Mouse (Mus musculus) hindbrain, embryonic 11.5 days (tissue): ENCODE measurements around the gene Carmil3. TPM values are rescaled to one million over a fixed set of nuclear protein-coding genes. Genes with fewer than 3 reads are reported as not detected.

Experiments used
- ATAC-seq: fragments of 200-750 bp; cut with Nextera tagmentation; 2 replicates; pipeline ENCODE4 v1.8.0; 2017; ENCODE audit warnings: mild to moderate bottlenecking, moderate TSS enrichment, moderate library complexity; ENCODE audit not compliant: low FRiP score
- DNase-seq: peaks from one replicate; pipeline ENCODE4 v3.0.0-alpha.2; 2015; ENCODE audit warnings: low spot score
- H3K27ac ChIP-seq: fragments of 300-500 bp; sonication (generic); 2 replicates; pipeline ENCODE4 v1.5.1; 2014; ENCODE audit warnings: mild to moderate bottlenecking, low read depth, low read length
- H3K27me3 ChIP-seq: fragments of 300-500 bp; sonication (generic); 2 replicates; pipeline ENCODE4 v1.6.1; 2014; ENCODE audit warnings: mild to moderate bottlenecking, low read length, moderate library complexity, mixed read lengths; ENCODE audit not compliant: control insufficient read depth, insufficient read depth
- H3K36me3 ChIP-seq: fragments of 300-500 bp; sonication (generic); 2 replicates; pipeline ENCODE4 v1.6.1; 2014; ENCODE audit warnings: mild to moderate bottlenecking, low read length, moderate library complexity, mixed read lengths; ENCODE audit not compliant: control insufficient read depth, insufficient read depth
- H3K4me1 ChIP-seq: fragments of 300-500 bp; sonication (generic); replicated peaks from 2 replicates; pipeline ENCODE4 v1.6.1; 2014; ENCODE audit warnings: low read length, mixed read lengths; ENCODE audit not compliant: control insufficient read depth, insufficient read depth
- H3K4me2 ChIP-seq: fragments of 300-500 bp; sonication (generic); replicated peaks from 2 replicates; pipeline ENCODE4 v1.6.1; 2014; ENCODE audit warnings: mild to moderate bottlenecking, low read depth, low read length
- H3K4me3 ChIP-seq: fragments of 300-500 bp; sonication (generic); 2 replicates; pipeline ENCODE4 v1.5.1; 2014; ENCODE audit warnings: low read depth, low read length
- H3K9ac ChIP-seq: fragments of 300-500 bp; sonication (generic); 2 replicates; pipeline ENCODE4 v1.6.1; 2014; ENCODE audit warnings: low read depth, low read length
- H3K9me3 ChIP-seq: fragments of 300-500 bp; sonication (generic); 2 replicates; pipeline ENCODE4 v1.6.1; 2016; ENCODE audit warnings: low read length; ENCODE audit not compliant: control insufficient read depth
- WGBS: fragments of 180-500 bp; shearing (Covaris S2); extraction: QIAGEN DNeasy Blood & Tissue Kit; methylation state at CpG from one replicate; pipeline ENCODE4 v1.1.7; 2014; 5-methylcytosine and 5-hydroxymethylcytosine counted together
- polyA plus RNA-seq: library from polyadenylated mRNA; unstranded; fragments of >200 nt; fragmentation: Nextera tagmentation; extraction: Ambion mirVana; gene quantifications from 2 replicates; pipeline ENCODE4 v1.2.1, GENCODE M21; 2014

Carmil3 gene
- polyA plus RNA-seq, 1 experiment from 2014 or later = 14.0 TPM

GRCm38 (mm10) chr14:55507801-55508200 lies 17.4 kb downstream of the Carmil3 start:
- H3K9me3 ChIP-seq = no peaks in the 10 kb centered on the region
- no peak overlapping the region for H3K27ac ChIP-seq
- H3K36me3 ChIP-seq = no peaks in the 10 kb centered on the region
- H3K4me1 ChIP-seq = no peaks in the 10 kb centered on the region
- H3K4me3 ChIP-seq = no peak overlapping the region
- H3K4me2 ChIP-seq = no peak overlapping the region
- no peak overlapping the region for H3K9ac ChIP-seq
- 56% methylated on average over 7 of the region's 7 CpGs for WGBS
- ATAC-seq = no peak
- no peak for DNase-seq
- no peaks in the 10 kb centered on the region for H3K27me3 ChIP-seq

- Histone ChIP-seq H3K9me3 (no peaks in the 10 kb centered on the region), H3K4me3 (no peak overlapping the region), H3K9ac (no peak overlapping the region), H3K27ac (no peak overlapping the region), H3K4me1 (no peaks in the 10 kb centered on the region), H3K36me3 (no peaks in the 10 kb centered on the region), H3K27me3 (no peaks in the 10 kb centered on the region), H3K4me2 (no peak overlapping the region)
- WGBS = 79% methylated on average over 10 of the region's 10 CpGs
- no peak for DNase-seq
- no peak for ATAC-seq
These were observed 19.1 kb downstream of the Carmil3 start for GRCm38 (mm10) chr14:55509540-55509939.

DNA sequence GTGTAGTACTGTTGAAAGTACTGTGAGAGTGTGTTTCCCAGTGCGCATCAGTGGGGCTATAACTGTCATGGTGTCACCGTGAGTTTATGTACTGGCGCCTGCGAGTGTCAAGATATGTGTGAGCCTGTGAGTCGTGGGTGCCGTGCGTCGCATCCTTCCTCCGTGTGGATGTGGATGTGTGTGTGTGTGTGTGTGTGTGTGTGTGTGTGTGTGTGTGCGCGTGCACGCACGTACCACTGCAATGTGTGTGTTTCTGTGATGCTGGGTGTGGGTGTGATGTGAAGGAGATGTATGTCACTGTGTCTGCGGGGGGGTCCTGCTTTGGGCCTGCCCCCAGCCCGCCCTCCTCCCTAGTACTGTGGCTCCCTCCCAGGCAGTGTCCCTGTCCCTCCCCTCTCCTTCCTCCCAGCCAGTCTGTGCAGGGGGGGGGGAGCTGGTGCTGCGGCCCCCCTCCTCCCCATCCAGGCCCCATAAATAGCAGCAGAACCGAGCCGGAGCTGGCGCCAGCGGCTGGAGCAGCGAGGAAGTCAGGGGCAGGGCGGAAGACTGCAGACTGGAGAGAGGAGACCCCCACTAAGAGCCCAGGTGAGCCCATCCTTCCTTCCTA lies 19.8 kb downstream of the Carmil3 start, which contains the start of gene Cpne6:
Gene Cpne6 (plus strand): TSS at position 321 of the 607 bp plus-strand sequence.
- Histone ChIP-seq H3K27me3 (no peaks in the 10 kb centered on the region), H3K27ac (no peak within 1 kb of the TSS), H3K4me2 (no peak within 1 kb of the TSS), H3K9me3 (no peaks in the 10 kb centered on the region), H3K36me3 (no peaks in the 10 kb centered on the region), H3K4me1 (no peaks in the 10 kb centered on the region), H3K4me3 (no peak within 1 kb of the TSS), H3K9ac (no peak within 1 kb of the TSS)
- no peak for DNase-seq
- WGBS = 75% methylated on average over 20 of the region's 22 CpGs
- ATAC-seq = no peak

- WGBS = 66% methylated on average over 7 of the region's 7 CpGs
- no peak for DNase-seq
- no peak overlapping the region for H3K4me2 ChIP-seq
- no peak overlapping the region for H3K27ac ChIP-seq
- H3K9ac ChIP-seq = no peak overlapping the region
- H3K36me3 ChIP-seq = no peaks in the 10 kb centered on the region
- no peaks in the 10 kb centered on the region for H3K9me3 ChIP-seq
- no peak overlapping the region for H3K4me3 ChIP-seq
- no peak for ATAC-seq
- no peaks in the 10 kb centered on the region for H3K4me1 ChIP-seq
- no peaks in the 10 kb centered on the region for H3K27me3 ChIP-seq
These were observed 20.6 kb downstream of the Carmil3 start for GRCm38 (mm10) chr14:55511037-55511436.

GRCm38 (mm10) chr14:55513927-55514326 lies 23.5 kb downstream of the Carmil3 start:
- DNase-seq (no peak), ATAC-seq (no peak)
- no peak overlapping the region for H3K4me3 ChIP-seq
- no peak overlapping the region for H3K4me2 ChIP-seq
- H3K4me1 ChIP-seq = no peaks in the 10 kb centered on the region
- no peak overlapping the region for H3K9ac ChIP-seq
- H3K9me3 ChIP-seq = no peaks in the 10 kb centered on the region
- WGBS = 72% methylated on average over 10 of the region's 10 CpGs
- H3K27me3 ChIP-seq = no peaks in the 10 kb centered on the region
- no peak overlapping the region for H3K27ac ChIP-seq
- no peaks in the 10 kb centered on the region for H3K36me3 ChIP-seq

DNA sequence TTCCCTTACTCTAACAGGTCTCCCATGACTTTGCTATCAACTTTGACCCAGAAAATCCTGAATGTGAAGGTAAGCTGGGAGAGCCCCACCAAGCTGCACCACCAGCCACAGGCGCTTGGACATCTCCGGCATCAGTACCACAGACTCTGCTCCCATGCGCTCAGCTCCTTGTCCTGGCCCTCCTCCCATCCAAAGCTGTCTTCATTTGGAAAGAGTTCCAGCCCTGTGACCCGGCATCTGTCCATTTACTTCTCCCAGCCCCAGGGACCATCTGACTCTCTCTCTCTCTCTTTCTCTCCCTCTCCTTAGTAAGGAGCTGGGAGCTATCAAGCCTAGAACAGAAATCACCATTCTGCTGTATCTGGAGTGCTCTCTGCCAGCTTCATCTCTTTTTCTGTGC lies 25.4 kb downstream of the Carmil3 start:
- ATAC-seq (no peak), DNase-seq (no peak)
- Histone ChIP-seq H3K9ac (no peak overlapping the region), H3K27me3 (0 out of 2 replicates have a peak, but pooled peaks cover 7% of the 10 kb centered on the region), H3K27ac (no peak overlapping the region), H3K36me3 (no peaks in the 10 kb centered on the region), H3K4me2 (no peak overlapping the region), H3K9me3 (no peaks in the 10 kb centered on the region), H3K4me1 (no peaks in the 10 kb centered on the region), H3K4me3 (no peak overlapping the region)
- WGBS = 94% methylated on average over 4 of the region's 4 CpGs

- Histone ChIP-seq H3K27me3 (peaks cover 11% of the 10 kb centered on the region; the same call in 1 of the 2 replicates), H3K27ac (peak overlapping the region; percentile 27), H3K4me2 (no peak overlapping the region), H3K9ac (no peak overlapping the region), H3K4me3 (no peak overlapping the region), H3K9me3 (no peaks in the 10 kb centered on the region), H3K36me3 (no peaks in the 10 kb centered on the region), H3K4me1 (no peaks in the 10 kb centered on the region)
- peak; percentile 70 for DNase-seq
- peak; percentile 85 for ATAC-seq
- WGBS = 24% methylated on average over 2 of the region's 2 CpGs
These were observed 28.4 kb downstream of the Carmil3 start for GRCm38 (mm10) chr14:55518897-55519296.

DNA sequence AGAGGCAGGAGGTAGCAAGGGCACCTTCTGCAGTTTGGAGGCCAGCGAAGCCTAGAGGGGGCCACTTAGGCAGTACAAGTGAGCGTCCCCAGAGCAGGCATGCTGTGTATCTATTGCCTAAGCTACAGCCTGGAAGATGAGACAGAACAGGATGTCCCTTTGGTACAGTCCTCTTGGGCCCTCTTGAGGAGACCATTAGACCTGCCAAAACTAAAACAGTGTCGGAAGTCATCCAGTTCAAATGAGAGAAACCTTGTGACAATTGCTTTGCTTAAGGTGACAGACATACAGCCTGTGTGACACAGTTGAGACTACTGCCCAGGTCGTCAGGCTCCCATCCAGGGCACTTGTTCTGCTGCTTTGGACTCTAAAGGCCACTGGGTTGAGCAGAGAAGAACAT lies 29.2 kb downstream of the Carmil3 start:
- Histone ChIP-seq H3K27ac (peak overlapping the region; percentile 27), H3K9ac (no peak overlapping the region)

More for the DNA sequence above, 29.2 kb downstream of the Carmil3 start:
- peak; percentile 23 for DNase-seq
- Histone ChIP-seq H3K4me3 (no peak overlapping the region), H3K4me1 (no peaks in the 10 kb centered on the region), H3K9me3 (no peaks in the 10 kb centered on the region), H3K27me3 (peaks cover 11% of the 10 kb centered on the region; the same call in 1 of the 2 replicates), H3K36me3 (no peaks in the 10 kb centered on the region), H3K4me2 (no peak overlapping the region)
- WGBS = 50% methylated on average over 4 of the region's 4 CpGs
- no peak for ATAC-seq
